Mouse (Mus musculus): ENCODE measurements around the gene Olfr948. TPM values are rescaled to one million over a fixed set of nuclear protein-coding genes. Genes with fewer than 3 reads are reported as not detected.

Olfr948 gene
- not detected in 2 replicates for polyA plus RNA-seq (2015; fragmentation: Nextera tagmentation; extraction: Ambion mirVana)

DNA sequence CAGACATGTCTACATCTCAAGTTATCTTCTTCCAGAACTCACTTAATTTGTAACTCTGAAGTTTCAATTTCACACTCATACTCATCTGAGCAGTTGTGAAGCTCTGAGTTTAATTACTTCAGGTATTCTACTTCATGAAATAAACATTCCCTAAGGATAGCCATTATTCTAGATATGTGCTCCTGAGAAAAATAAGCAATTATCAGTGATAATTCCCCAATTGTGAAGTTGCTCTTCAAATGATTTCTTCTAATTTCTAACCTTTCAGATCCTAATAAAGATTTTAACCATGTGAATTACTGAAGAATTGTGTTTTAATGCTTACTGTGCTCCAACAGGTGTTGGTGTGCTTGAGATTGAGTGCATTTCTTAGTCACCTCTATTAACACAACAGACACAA lies at the start of gene Olfr948:
Gene Olfr948, minus strand, starts transcription at position 101 of the 400 bp plus-strand sequence.
- H3K27ac ChIP-seq (ENCODE audit: low read length) = no peak within 1 kb of the TSS
- no peaks in the 10 kb centered on the region for H3K36me3 ChIP-seq (ENCODE audit: control insufficient read depth, insufficient read depth, low read length)
- ATAC-seq (ENCODE audit: low read depth) = no peak
- H3K9me3 ChIP-seq (ENCODE audit: control insufficient read depth, low read length) = no peaks in the 10 kb centered on the region
- no peaks in the 10 kb centered on the region for H3K4me1 ChIP-seq (replicated peaks; ENCODE audit: control insufficient read depth, insufficient read depth, low read length)
- H3K4me2 ChIP-seq (ENCODE audit: low read depth, low read length) = no peak within 1 kb of the TSS
- no peak within 1 kb of the TSS for H3K4me3 ChIP-seq (ENCODE audit: low read length)
- no peaks in the 10 kb centered on the region for H3K27me3 ChIP-seq (ENCODE audit: control insufficient read depth, insufficient read depth, low read depth, low read length)
- no peak within 1 kb of the TSS for H3K9ac ChIP-seq (ENCODE audit: low read length)

DNA sequence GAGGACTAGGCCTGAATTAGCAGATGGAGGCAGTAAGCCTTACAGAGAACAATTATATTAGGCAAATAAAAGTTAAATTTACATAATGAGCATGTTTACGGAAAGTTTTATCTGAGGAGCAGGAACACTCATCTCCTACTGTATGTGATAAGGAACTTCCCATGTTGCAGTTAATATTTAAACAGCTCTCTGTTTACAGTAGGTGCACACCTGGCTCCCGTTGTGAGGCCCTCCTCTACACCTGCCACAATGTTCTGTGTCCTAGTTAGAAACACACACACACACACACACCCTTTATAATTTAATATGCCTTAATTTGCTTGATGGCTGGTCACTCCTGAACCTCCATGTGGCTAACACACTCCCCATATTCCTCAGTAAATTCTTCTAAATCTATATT lies 38.7 kb downstream of the Olfr948 start:
- H3K4me1 ChIP-seq (replicated peaks; ENCODE audit: control insufficient read depth, insufficient read depth, low read length) = no peaks in the 10 kb centered on the region
- H3K27ac ChIP-seq (ENCODE audit: low read length) = no peak overlapping the region
- 44% methylated on average over 2 of the region's 2 CpGs for WGBS
- no peaks in the 10 kb centered on the region for H3K9me3 ChIP-seq (ENCODE audit: control insufficient read depth, low read length)
- H3K4me3 ChIP-seq (ENCODE audit: low read length) = no peak overlapping the region
- ATAC-seq (ENCODE audit: low read depth) = no peak
- H3K9ac ChIP-seq (ENCODE audit: low read length) = no peak overlapping the region
- no peaks in the 10 kb centered on the region for H3K36me3 ChIP-seq (ENCODE audit: control insufficient read depth, insufficient read depth, low read length)
- H3K27me3 ChIP-seq (ENCODE audit: control insufficient read depth, insufficient read depth, low read depth, low read length) = no peaks in the 10 kb centered on the region
- H3K4me2 ChIP-seq (ENCODE audit: low read depth, low read length) = no peak overlapping the region

DNA sequence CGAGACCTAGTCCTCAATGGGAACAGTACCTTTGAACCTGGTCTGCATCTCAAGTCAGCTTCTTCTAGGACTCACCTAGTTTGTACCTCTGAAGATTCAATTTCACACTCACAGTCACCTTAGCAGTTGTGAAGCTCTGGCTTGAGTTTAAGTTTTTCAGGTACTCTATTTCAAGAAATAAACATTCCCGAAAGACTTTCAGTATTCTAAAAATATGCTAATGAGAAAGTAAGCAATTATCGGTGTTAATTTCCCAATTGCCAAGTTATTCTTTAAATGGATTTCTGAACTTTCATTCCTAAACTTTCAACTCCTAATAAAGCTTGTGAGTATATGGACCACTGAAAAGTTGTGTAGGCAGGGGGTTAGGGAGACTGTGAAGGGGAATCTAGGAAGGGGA lies 49.1 kb downstream of the Olfr948 start, which contains the start of gene Olfr945:
Gene Olfr945, minus strand, starts transcription at position 101 of the 400 bp plus-strand sequence.
- 81% methylated on average over 3 of the region's 3 CpGs for WGBS
- Histone ChIP-seq H3K27me3 (ENCODE audit: control insufficient read depth, insufficient read depth, low read depth, low read length) (no peaks in the 10 kb centered on the region), H3K36me3 (ENCODE audit: control insufficient read depth, insufficient read depth, low read length) (no peaks in the 10 kb centered on the region), H3K4me3 (ENCODE audit: low read length) (no peak within 1 kb of the TSS), H3K4me2 (ENCODE audit: low read depth, low read length) (no peak within 1 kb of the TSS), H3K9ac (ENCODE audit: low read length) (no peak within 1 kb of the TSS), H3K27ac (ENCODE audit: low read length) (no peak within 1 kb of the TSS), H3K4me1 (replicated peaks; ENCODE audit: control insufficient read depth, insufficient read depth, low read length) (no peaks in the 10 kb centered on the region), H3K9me3 (ENCODE audit: control insufficient read depth, low read length) (no peaks in the 10 kb centered on the region)
- no peak for ATAC-seq (ENCODE audit: low read depth)

Other genes with a start within 250 kb of the Olfr948 start
- not detected in 2 replicates for gene Olfr938, start 247.2 kb downstream of the Olfr948 start, polyA plus RNA-seq (2015; fragmentation: Nextera tagmentation; extraction: Ambion mirVana)
- not detected in 2 replicates for gene Olfr27, start 197.9 kb downstream of the Olfr948 start, polyA plus RNA-seq (2015; fragmentation: Nextera tagmentation; extraction: Ambion mirVana)
- gene Olfr943, start 159.7 kb downstream of the Olfr948 start, polyA plus RNA-seq (2015; fragmentation: Nextera tagmentation; extraction: Ambion mirVana) = not detected in 2 replicates
- not detected in 2 replicates for gene Olfr944, start 124.1 kb downstream of the Olfr948 start, polyA plus RNA-seq (2015; fragmentation: Nextera tagmentation; extraction: Ambion mirVana)
- gene Olfr1537, start 76.1 kb downstream of the Olfr948 start, polyA plus RNA-seq (2015; fragmentation: Nextera tagmentation; extraction: Ambion mirVana) = not detected in 2 replicates
- not detected in 2 replicates for gene Olfr945, start 49.2 kb downstream of the Olfr948 start, polyA plus RNA-seq (2015; fragmentation: Nextera tagmentation; extraction: Ambion mirVana)
- gene Olfr951, start 61.4 kb upstream of the Olfr948 start, polyA plus RNA-seq (2015; fragmentation: Nextera tagmentation; extraction: Ambion mirVana) = not detected in 2 replicates
- gene Olfr952, start 101.1 kb upstream of the Olfr948 start, polyA plus RNA-seq (2015; fragmentation: Nextera tagmentation; extraction: Ambion mirVana) = not detected in 2 replicates
- gene Olfr954, start 130.7 kb upstream of the Olfr948 start, polyA plus RNA-seq (2015; fragmentation: Nextera tagmentation; extraction: Ambion mirVana) = not detected in 2 replicates
- not detected in 2 replicates for gene Olfr955, start 145.9 kb upstream of the Olfr948 start, polyA plus RNA-seq (2015; fragmentation: Nextera tagmentation; extraction: Ambion mirVana)
- not detected in 2 replicates for gene Olfr44, start 167.9 kb upstream of the Olfr948 start, polyA plus RNA-seq (2015; fragmentation: Nextera tagmentation; extraction: Ambion mirVana)
- not detected in 2 replicates for gene Olfr957, start 189.8 kb upstream of the Olfr948 start, polyA plus RNA-seq (2015; fragmentation: Nextera tagmentation; extraction: Ambion mirVana)
- not detected in 2 replicates for gene Olfr958, start 228.0 kb upstream of the Olfr948 start, polyA plus RNA-seq (2015; fragmentation: Nextera tagmentation; extraction: Ambion mirVana)
- gene Olfr959, start 249.5 kb upstream of the Olfr948 start, polyA plus RNA-seq (2015; fragmentation: Nextera tagmentation; extraction: Ambion mirVana) = not detected in 2 replicates

Data from lung, embryonic 16.5 days (tissue).